ENCODE assay signal across 1 mouse cellular context in genomic region chr11:94762775-94763174, GRCm38 (mm10).
TF ChIP-seq lines count a peak whose summit lies in the region.

No protein-coding gene starts in this region.

TF ChIP-seq in MEL, 35 proteins besides CTCF, POLR2A, EP300 and RAD21:
- no peak for TF ChIP-seq TBP (IDR thresholded peaks at IDR 0.05; ENCODE audit: low read depth, low read length)
TF ChIP-seq in MEL: peak in this region for 0.
